Mouse (Mus musculus) kidney, postnatal 4 days (tissue): ENCODE results near the gene Rnd3.

ENCODE experiments used
- DNase-seq, 2 experiments: peaks; one replicate each; pipeline ENCODE4 v3.0.0; 2021; ENCODE audit warnings: mixed read lengths in 2 of 2

The Rnd3 gene

GRCm38 (mm10) chr2:51110271-51110670, 38.6 kb downstream of the Rnd3 start:
- peak; percentile 56 to 62 for DNase-seq

GRCm38 (mm10) chr2:51108631-51109030, 40.3 kb downstream of the Rnd3 start:
- no peak for DNase-seq

GRCm38 (mm10) chr2:51101187-51101586, 47.7 kb downstream of the Rnd3 start:
- DNase-seq, result peak; percentile 26 to 48

- no peak for DNase-seq
These were observed 48.9 kb downstream of the Rnd3 start for GRCm38 (mm10) chr2:51099987-51100386.

DNA sequence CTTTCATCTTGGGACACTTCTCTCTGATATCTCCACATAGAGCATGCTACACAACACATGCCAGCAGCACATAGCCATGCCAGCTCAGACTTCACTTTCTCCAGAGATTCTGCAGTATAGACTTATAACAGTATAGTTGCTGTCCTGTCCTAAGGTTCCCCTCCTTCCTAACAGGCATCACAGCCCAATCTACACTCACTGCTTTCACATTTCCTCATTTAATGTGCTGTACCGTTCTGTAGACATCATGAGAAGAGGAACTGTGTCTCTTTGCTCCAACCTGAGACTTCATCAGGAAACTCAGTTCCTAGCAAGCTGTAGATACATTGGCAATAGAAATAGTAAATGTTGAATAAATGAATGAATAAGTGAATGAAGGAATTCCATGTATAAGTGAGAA, 49.7 kb downstream of the Rnd3 start:
- no peak for DNase-seq

- no peak for DNase-seq
These were observed 58.2 kb downstream of the Rnd3 start for GRCm38 (mm10) chr2:51090688-51091087.

GRCm38 (mm10) chr2:51090049-51090448, 58.9 kb downstream of the Rnd3 start:
- no peak for DNase-seq

- DNase-seq, result no peak
These were observed 59.9 kb downstream of the Rnd3 start for GRCm38 (mm10) chr2:51088843-51089573.

DNA sequence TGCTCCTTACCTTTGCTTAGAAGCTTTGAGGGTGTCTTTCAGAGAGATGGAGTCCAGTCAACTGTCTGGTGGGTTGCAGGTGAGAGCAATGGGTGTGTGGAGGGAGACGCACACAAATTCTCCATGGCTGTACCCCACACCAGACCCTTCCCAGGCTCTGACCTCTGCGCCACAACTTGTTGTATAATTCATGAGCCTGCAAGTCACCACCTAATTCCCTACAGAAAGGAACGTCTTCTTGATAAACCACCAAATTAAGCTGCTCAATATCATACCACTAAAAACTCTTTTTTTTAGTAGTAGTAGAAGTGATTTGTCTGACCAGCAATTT, 60.8 kb downstream of the Rnd3 start:
- DNase-seq, result no peak

- DNase-seq, result no peak
These were observed 61.4 kb downstream of the Rnd3 start for GRCm38 (mm10) chr2:51087307-51088122.

DNA sequence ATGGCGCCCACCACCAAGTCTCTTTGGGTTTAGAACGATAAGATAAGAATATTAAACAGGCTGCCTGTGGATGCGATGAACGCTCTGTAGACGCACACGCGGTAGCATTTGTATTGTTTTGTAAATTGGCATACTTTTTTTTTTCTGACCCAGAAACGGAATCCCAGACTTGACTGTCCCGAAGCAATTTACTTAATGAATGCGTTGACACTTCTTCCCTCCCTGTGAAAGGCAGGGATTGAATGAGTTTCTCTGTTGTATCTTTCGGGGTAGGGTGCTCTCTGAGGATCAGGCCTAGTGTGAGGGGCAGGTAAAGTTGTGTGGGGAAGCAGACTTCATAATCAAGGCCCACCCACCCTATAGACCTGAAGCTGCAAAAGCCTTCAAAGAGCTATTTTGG, 63.8 kb downstream of the Rnd3 start:
- DNase-seq, result no peak

GRCm38 (mm10) chr2:51082714-51083351, 66.1 kb downstream of the Rnd3 start:
- no peak for DNase-seq
